Mouse (Mus musculus) kidney, embryonic 16.5 days (tissue): ENCODE data around the gene Art1. TPM values are rescaled to one million over a fixed set of nuclear protein-coding genes. Genes with fewer than 3 reads are reported as not detected.

Source experiments
- ATAC-seq: fragments of 200-750 bp; cut with Nextera tagmentation; 2 replicates; pipeline ENCODE4 v1.8.0; 2017; ENCODE audit warnings: moderate TSS enrichment; ENCODE audit not compliant: low FRiP score, low TSS enrichment
- H3K27ac ChIP-seq: fragments of 300-500 bp; sonication (generic); 2 replicates; pipeline ENCODE4 v1.5.1; 2014; ENCODE audit warnings: low read length
- H3K27me3 ChIP-seq: fragments of 300-500 bp; sonication (generic); 2 replicates; pipeline ENCODE4 v1.6.1; 2014; ENCODE audit warnings: low read length, control low read depth, mixed read lengths; ENCODE audit not compliant: insufficient read depth
- H3K36me3 ChIP-seq: fragments of 300-500 bp; sonication (generic); 2 replicates; pipeline ENCODE4 v1.6.1; 2014; ENCODE audit warnings: low read length, control low read depth, mixed read lengths; ENCODE audit not compliant: insufficient read depth
- H3K4me1 ChIP-seq: fragments of 300-500 bp; sonication (generic); 2 replicates; pipeline ENCODE4 v1.6.1; 2014; ENCODE audit warnings: low read length, control low read depth, mixed read lengths; ENCODE audit not compliant: insufficient read depth
- H3K4me2 ChIP-seq: fragments of 300-500 bp; sonication (generic); replicated peaks from 2 replicates; pipeline ENCODE4 v1.6.1; 2014; ENCODE audit warnings: low read depth, low read length
- H3K4me3 ChIP-seq: fragments of 300-500 bp; sonication (generic); 2 replicates; pipeline ENCODE4 v1.5.1; 2014; ENCODE audit warnings: mild to moderate bottlenecking, low read length
- H3K9ac ChIP-seq: fragments of 300-500 bp; sonication (generic); replicated peaks from 2 replicates; pipeline ENCODE4 v1.6.1; 2014; ENCODE audit warnings: low read length
- H3K9me3 ChIP-seq: fragments of 300-500 bp; sonication (generic); 2 replicates; pipeline ENCODE4 v1.6.1; 2016; ENCODE audit warnings: low read length, control low read depth
- WGBS: fragments of 180-500 bp; shearing (Covaris S2); extraction: QIAGEN DNeasy Blood & Tissue Kit; methylation state at CpG from one replicate; pipeline ENCODE4 v1.1.7; 2014; 5-methylcytosine and 5-hydroxymethylcytosine counted together
- polyA plus RNA-seq: library from polyadenylated mRNA; unstranded; fragments of >200 nt; fragmentation: Nextera tagmentation; extraction: Ambion mirVana; gene quantifications from 2 replicates; pipeline ENCODE4 v1.2.1, GENCODE M21; 2015

The Art1 gene
- polyA plus RNA-seq, 1 experiment from 2014 or later: 1.2 TPM

DNA sequence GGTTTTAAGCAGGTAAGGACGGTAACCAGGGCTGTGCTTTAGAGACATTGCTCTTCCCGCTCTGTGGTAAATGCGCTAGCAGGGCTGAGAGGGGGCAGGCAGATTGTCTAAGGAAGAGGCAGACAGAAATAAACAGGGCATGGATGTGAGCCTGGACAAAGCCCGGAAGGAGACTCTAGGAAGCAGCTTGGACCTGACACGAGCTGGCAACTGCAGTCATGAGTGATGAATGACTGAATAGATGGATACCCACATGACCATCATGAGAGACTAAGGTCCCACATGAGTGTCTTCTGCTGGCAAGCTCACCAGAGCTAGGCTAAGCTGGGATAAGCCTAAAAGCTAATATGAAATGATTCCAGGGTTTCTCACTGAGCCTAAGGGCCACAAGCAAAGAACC is 2.6 kb downstream of the Art1 start:
- Histone ChIP-seq H3K4me2 (no peak overlapping the region), H3K27me3 (no peaks in the 10 kb centered on the region), H3K9ac (no peak overlapping the region), H3K9me3 (no peaks in the 10 kb centered on the region), H3K4me1 (peaks cover 29% of the 10 kb centered on the region), H3K27ac (no peak overlapping the region), H3K36me3 (no peaks in the 10 kb centered on the region), H3K4me3 (no peak overlapping the region)
- no peak for ATAC-seq
- 65% methylated on average over 5 of the region's 5 CpGs for WGBS

DNA sequence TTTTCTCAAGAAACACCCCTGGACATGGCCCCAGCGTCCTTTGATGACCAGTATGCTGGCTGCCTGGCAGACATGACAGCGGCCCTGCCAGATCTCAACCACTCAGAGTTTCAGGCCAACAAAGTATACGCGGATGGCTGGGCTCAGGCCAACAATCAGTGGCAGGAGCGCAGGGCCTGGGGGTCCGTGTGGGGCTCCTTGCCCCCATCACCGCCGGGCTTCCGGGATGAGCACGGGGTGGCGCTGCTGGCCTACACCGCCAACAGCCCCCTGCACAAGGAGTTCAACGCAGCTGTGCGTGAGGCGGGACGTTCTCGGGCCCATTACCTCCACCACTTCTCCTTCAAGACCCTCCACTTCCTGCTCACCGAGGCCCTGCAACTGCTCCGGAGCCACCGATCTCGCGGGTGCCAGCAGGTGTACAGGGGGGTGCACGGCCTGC is 5.2 kb downstream of the Art1 start:
- Histone ChIP-seq H3K9me3 (no peaks in the 10 kb centered on the region), H3K9ac (peak overlapping the region; percentile 63), H3K36me3 (no peaks in the 10 kb centered on the region), H3K4me1 (peaks cover 9% of the 10 kb centered on the region; the same call in 1 of the 2 replicates), H3K27me3 (no peaks in the 10 kb centered on the region), H3K4me2 (peak overlapping the region; percentile 56), H3K4me3 (peak overlapping the region; percentile 33), H3K27ac (no peak overlapping the region)
- WGBS: 17% methylated on average over 23 of the region's 23 CpGs
- ATAC-seq: peak; percentile 46; the same call in 1 of the 2 replicates

DNA sequence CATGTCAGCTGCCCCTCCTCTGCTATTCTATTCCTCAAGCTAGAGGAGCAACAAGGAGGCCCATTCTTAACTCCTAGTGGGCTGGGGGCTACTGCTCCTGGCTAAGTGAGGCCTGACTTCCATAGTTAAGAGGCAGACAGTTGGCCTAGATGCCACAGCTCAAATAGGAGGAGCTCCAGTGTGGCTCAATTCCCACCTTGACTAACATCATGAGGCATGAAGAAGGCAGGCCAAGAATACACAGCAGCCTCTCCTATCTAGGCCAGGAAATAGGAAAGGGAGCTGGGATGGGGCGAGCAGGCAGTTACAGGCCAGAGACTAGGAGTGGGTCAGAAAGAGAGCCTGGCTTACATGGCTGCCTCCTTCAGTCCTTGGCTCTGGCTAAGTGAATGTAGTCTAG is 6.7 kb downstream of the Art1 start:
- WGBS: 89% methylated on average over 1 of the region's 1 CpGs
- Histone ChIP-seq H3K4me1 (peaks cover 7% of the 10 kb centered on the region; the same call in 1 of the 2 replicates), H3K9ac (no peak overlapping the region), H3K9me3 (no peaks in the 10 kb centered on the region), H3K4me3 (no peak overlapping the region), H3K4me2 (no peak overlapping the region), H3K27me3 (no peaks in the 10 kb centered on the region), H3K27ac (no peak overlapping the region), H3K36me3 (no peaks in the 10 kb centered on the region)
- no peak for ATAC-seq

DNA sequence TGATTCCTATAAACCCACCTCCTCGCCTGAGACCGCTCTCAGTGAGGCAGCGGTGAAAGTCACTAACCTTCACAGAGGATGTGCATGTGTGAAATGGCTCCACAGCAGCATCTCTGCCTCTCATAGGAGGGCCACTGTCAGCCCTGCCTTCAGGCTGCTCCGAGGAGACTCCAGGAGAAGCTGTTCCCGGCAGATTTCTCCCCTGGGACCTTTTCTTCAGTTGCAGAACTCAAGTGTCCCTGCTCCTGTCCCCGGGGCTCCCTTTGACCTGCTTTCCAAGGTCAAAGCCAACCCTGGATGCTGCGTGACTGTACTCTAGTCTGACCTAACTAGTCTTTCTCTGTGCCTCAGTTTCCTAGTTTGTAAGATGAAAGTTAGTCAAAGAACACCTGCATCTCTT is 7.6 kb downstream of the Art1 start, which contains the start of gene Art5:
TSS of gene Art5 (minus strand) at position 319 of the 400 bp plus-strand sequence.
- Histone ChIP-seq H3K9ac (no peak within 1 kb of the TSS), H3K36me3 (no peaks in the 10 kb centered on the region), H3K4me2 (no peak within 1 kb of the TSS), H3K27ac (no peak within 1 kb of the TSS), H3K27me3 (no peaks in the 10 kb centered on the region), H3K4me1 (peaks cover 7% of the 10 kb centered on the region; the same call in 1 of the 2 replicates), H3K4me3 (no peak within 1 kb of the TSS), H3K9me3 (no peaks in the 10 kb centered on the region)
- WGBS: 76% methylated on average over 7 of the region's 7 CpGs
- no peak for ATAC-seq

DNA sequence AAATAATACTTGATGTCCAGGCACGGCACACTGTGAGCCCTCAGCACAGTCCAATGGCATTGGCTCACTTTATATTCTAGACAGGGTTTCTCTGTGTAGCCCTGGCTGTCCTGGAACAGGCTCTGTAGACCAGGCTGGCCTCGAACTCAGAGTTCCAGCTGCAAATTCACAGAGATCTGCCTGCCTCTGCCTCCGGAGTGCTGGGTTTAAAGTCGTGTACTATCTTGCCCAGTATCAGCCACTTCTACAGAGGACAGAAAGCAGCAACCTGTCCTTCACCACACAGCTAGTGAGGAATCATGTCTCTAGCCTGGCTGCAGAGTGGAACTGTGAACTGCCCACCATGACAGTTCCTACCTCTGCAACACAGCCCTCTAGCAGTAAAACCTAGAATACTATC is 8.2 kb downstream of the Art1 start:
- H3K27me3 ChIP-seq: no peaks in the 10 kb centered on the region
- no peaks in the 10 kb centered on the region for H3K36me3 ChIP-seq
- no peak overlapping the region for H3K4me2 ChIP-seq
- no peak overlapping the region for H3K4me3 ChIP-seq
- peaks cover 7% of the 10 kb centered on the region; the same call in 1 of the 2 replicates for H3K4me1 ChIP-seq
- 87% methylated on average over 4 of the region's 4 CpGs for WGBS
- H3K27ac ChIP-seq: no peak overlapping the region
- H3K9ac ChIP-seq: no peak overlapping the region
- H3K9me3 ChIP-seq: no peaks in the 10 kb centered on the region
- no peak for ATAC-seq

- no peak overlapping the region for H3K9ac ChIP-seq
- no peaks in the 10 kb centered on the region for H3K4me1 ChIP-seq
- no peak overlapping the region for H3K4me2 ChIP-seq
- H3K27ac ChIP-seq: no peak overlapping the region
- H3K9me3 ChIP-seq: no peaks in the 10 kb centered on the region
- ATAC-seq: no peak
- H3K36me3 ChIP-seq: 0 out of 2 replicates have a peak, but pooled peaks cover under 1% of the 10 kb centered on the region
- no peaks in the 10 kb centered on the region for H3K27me3 ChIP-seq
- WGBS: 81% methylated on average over 45 of the region's 45 CpGs
- no peak overlapping the region for H3K4me3 ChIP-seq
Observed at GRCm38 (mm10) chr7:102113151-102113729, 11.7 kb downstream of the Art1 start.

- Histone ChIP-seq H3K27ac (no peak within 1 kb of the TSS), H3K36me3 (peaks cover 34% of the 10 kb centered on the region), H3K27me3 (no peaks in the 10 kb centered on the region), H3K9ac (no peak within 1 kb of the TSS), H3K9me3 (no peaks in the 10 kb centered on the region), H3K4me3 (no peak within 1 kb of the TSS), H3K4me2 (no peak within 1 kb of the TSS), H3K4me1 (no peaks in the 10 kb centered on the region)
- WGBS: 42% methylated on average over 7 of the region's 7 CpGs
- peak; percentile 12; the same call in 1 of the 2 replicates for ATAC-seq
Observed at GRCm38 (mm10) chr7:102116579-102117331, 15.2 kb downstream of the Art1 start, which contains the start of gene Chrna10. Gene Chrna10, minus strand, starts transcription at chr7:102116828.

- H3K36me3 ChIP-seq: peaks cover 40% of the 10 kb centered on the region
- no peak overlapping the region for H3K4me2 ChIP-seq
- H3K4me1 ChIP-seq: no peaks in the 10 kb centered on the region
- no peaks in the 10 kb centered on the region for H3K27me3 ChIP-seq
- H3K9ac ChIP-seq: no peak overlapping the region
- H3K4me3 ChIP-seq: no peak overlapping the region
- H3K9me3 ChIP-seq: no peaks in the 10 kb centered on the region
- no peak for ATAC-seq
- 72% methylated on average over 6 of the region's 6 CpGs for WGBS
- H3K27ac ChIP-seq: no peak overlapping the region
Observed at GRCm38 (mm10) chr7:102117382-102117781, 15.8 kb downstream of the Art1 start.

GRCm38 (mm10) chr7:102120326-102120725 is 18.8 kb downstream of the Art1 start:
- no peak for ATAC-seq
- Histone ChIP-seq H3K9me3 (no peaks in the 10 kb centered on the region), H3K4me3 (no peak overlapping the region), H3K4me2 (no peak overlapping the region), H3K36me3 (peaks cover 68% of the 10 kb centered on the region), H3K9ac (no peak overlapping the region), H3K27ac (no peak overlapping the region), H3K27me3 (no peaks in the 10 kb centered on the region), H3K4me1 (no peaks in the 10 kb centered on the region)
- WGBS: 96% methylated on average over 10 of the region's 10 CpGs

- Histone ChIP-seq H3K4me3 (no peak overlapping the region), H3K27me3 (no peaks in the 10 kb centered on the region), H3K4me1 (no peaks in the 10 kb centered on the region), H3K9ac (no peak overlapping the region), H3K9me3 (no peaks in the 10 kb centered on the region), H3K27ac (no peak overlapping the region), H3K36me3 (peaks cover 66% of the 10 kb centered on the region), H3K4me2 (no peak overlapping the region)
- no peak for ATAC-seq
- WGBS: 79% methylated on average over 4 of the region's 4 CpGs
Observed at GRCm38 (mm10) chr7:102132395-102132794, 30.9 kb downstream of the Art1 start.
